Comparison of ENCODE assay signal across 28 mouse cellular contexts in the genomic region with DNA sequence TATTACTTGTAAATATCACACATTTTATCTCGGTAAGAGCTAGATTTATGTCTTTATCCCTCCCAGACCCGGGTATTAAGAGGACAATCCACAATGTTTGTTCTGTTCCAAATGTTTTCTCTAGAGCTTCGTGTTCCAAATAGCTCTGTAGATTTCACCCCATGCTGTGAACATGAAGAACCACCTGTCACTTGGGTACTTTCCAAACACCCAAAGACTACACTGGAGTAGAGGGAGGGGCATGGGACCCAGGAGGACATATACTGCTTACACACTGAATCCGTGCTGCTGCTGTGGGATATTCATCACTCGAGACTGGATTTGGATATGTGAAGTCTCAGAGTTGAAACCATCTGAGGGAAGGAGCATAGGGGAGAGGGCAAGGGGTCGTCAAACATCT. TPM values are rescaled to one million over a fixed set of nuclear protein-coding genes. Genes with fewer than 3 reads are reported as not detected.
DNase-seq lines count a peak whose midpoint lies in the region; ATAC-seq and TF ChIP-seq lines count a peak whose summit lies in the region.
"Had no signal": no experiment of that assay in that cellular context is flagged by ENCODE, and none has a peak within 500 bp of the region (broad histone marks: within the 10 kb centered on the region; RNA-seq: fewer than 3 reads in every experiment).

No protein-coding gene starts in this region.

- H3K4me2 ChIP-seq in intestine, embryonic 16.5 days (ENCODE audit: low read depth, low read length) = no peak overlapping the region
- H3K4me2 ChIP-seq in intestine, embryonic 15.5 days (replicated peaks) = no peak overlapping the region
- no peak overlapping the region for H3K4me2 ChIP-seq in intestine, postnatal 0 days (replicated peaks; ENCODE audit: low read depth)
- no peak overlapping the region for H3K4me2 ChIP-seq in forebrain, embryonic 11.5 days (ENCODE audit: low read depth, low read length, severe bottlenecking)
- H3K4me2 ChIP-seq: embryonic facial prominence, embryonic 12.5 days; forebrain, embryonic 15.5 days; heart, embryonic 13.5 days; hindbrain, embryonic 15.5 days; kidney, embryonic 15.5 days; limb, embryonic 13.5 days; liver, embryonic 11.5 days; lung, embryonic 15.5 days had no signal

- no peak overlapping the region for H3K4me3 ChIP-seq in intestine, embryonic 16.5 days (ENCODE audit: low read length)
- H3K4me3 ChIP-seq in intestine, embryonic 15.5 days (replicated peaks) = no peak overlapping the region
- no peak overlapping the region for H3K4me3 ChIP-seq in cerebellum, adult 2 months (replicated peaks; ENCODE audit: insufficient read depth, low read depth, low read length)
- H3K4me3 ChIP-seq in intestine, postnatal 0 days (ENCODE audit: low read depth, low read length) = no peak overlapping the region
- H3K4me3 ChIP-seq in forebrain, embryonic 11.5 days (ENCODE audit: low read depth, low read length) = no peak overlapping the region
- H3K4me3 ChIP-seq: embryonic facial prominence, embryonic 12.5 days; forebrain, embryonic 15.5 days; gastrocnemius, adult 2 months; heart, embryonic 13.5 days; hindbrain, embryonic 15.5 days; kidney, embryonic 15.5 days; left cerebral cortex, adult 2 months; limb, embryonic 13.5 days; lung, embryonic 15.5 days; midbrain, embryonic 10.5 days had no signal

- H3K9me3 ChIP-seq in intestine, embryonic 16.5 days (ENCODE audit: control insufficient read depth, low read length) = no peaks in the 10 kb centered on the region
- H3K9me3 ChIP-seq in intestine, embryonic 15.5 days = no peaks in the 10 kb centered on the region
- H3K9me3 ChIP-seq in intestine, postnatal 0 days (ENCODE audit: control insufficient read depth) = no peaks in the 10 kb centered on the region
- no peaks in the 10 kb centered on the region for H3K9me3 ChIP-seq in forebrain, embryonic 11.5 days (ENCODE audit: control insufficient read depth, low read length)
- H3K9me3 ChIP-seq: embryonic facial prominence, embryonic 12.5 days; forebrain, embryonic 15.5 days; heart, embryonic 13.5 days; hindbrain, embryonic 15.5 days; kidney, embryonic 15.5 days; limb, embryonic 13.5 days; lung, embryonic 15.5 days; midbrain, embryonic 10.5 days had no signal

- DNase-seq in cerebellum, adult 2 months = peak; percentile 61 to 74
- peak; percentile 44 to 50 for DNase-seq in cerebellum, postnatal 10 days
- DNase-seq in forebrain, embryonic 11.5 days (ENCODE audit: low spot score) = no peak
- no peak for DNase-seq in gastrocnemius, postnatal 25 days
- DNase-seq: adrenal gland, postnatal 25 days; gastrocnemius, adult 2 months; heart, postnatal 10 days; kidney, adult 11 months; kidney, postnatal 36 days; right cerebral cortex, postnatal 4 days; thymus, adult 18-20 months; thymus, postnatal 25 days had no signal

- 45% methylated on average over 6 of the region's 6 CpGs for WGBS in intestine, embryonic 16.5 days
- WGBS in intestine, embryonic 15.5 days = 45% methylated on average over 6 of the region's 6 CpGs
- 31% methylated on average over 6 of the region's 6 CpGs for WGBS in cerebellum, adult 2 months
- WGBS in intestine, postnatal 0 days = 35% methylated on average over 6 of the region's 6 CpGs
- whole genome bisulfite sequencing in forebrain, embryonic 11.5 days = 73% methylated on average over 6 of the region's 6 CpGs

- no peak for TF ChIP-seq POLR2A in cerebellum, adult 2 months (IDR thresholded peaks at IDR 0.05; ENCODE audit: borderline replicate concordance, insufficient read depth, low read length)

- H3K9ac ChIP-seq in intestine, embryonic 16.5 days (ENCODE audit: low read depth, low read length) = no peak overlapping the region
- H3K9ac ChIP-seq in intestine, embryonic 15.5 days = no peak overlapping the region
- H3K9ac ChIP-seq in intestine, postnatal 0 days (ENCODE audit: low read depth, low read length) = no peak overlapping the region
- H3K9ac ChIP-seq in forebrain, embryonic 11.5 days (ENCODE audit: low read length) = no peak overlapping the region
- H3K9ac ChIP-seq: embryonic facial prominence, embryonic 12.5 days; forebrain, embryonic 15.5 days; heart, embryonic 13.5 days; hindbrain, embryonic 15.5 days; kidney, embryonic 15.5 days; limb, embryonic 13.5 days; lung, embryonic 15.5 days had no signal

- H3K27me3 ChIP-seq in intestine, embryonic 16.5 days (replicated peaks; ENCODE audit: control insufficient read depth, insufficient read depth, low read length) = peaks cover 5% of the 10 kb centered on the region; the same call in 1 of the 2 replicates
- peaks cover 11% of the 10 kb centered on the region for H3K27me3 ChIP-seq in intestine, embryonic 15.5 days (replicated peaks)
- H3K27me3 ChIP-seq in cerebellum, adult 2 months (ENCODE audit: control insufficient read depth, insufficient read depth, low read length) = no peaks in the 10 kb centered on the region
- H3K27me3 ChIP-seq in intestine, postnatal 0 days (replicated peaks; ENCODE audit: control insufficient read depth, insufficient read depth, low read length) = 0 out of 2 replicates have a peak, but pooled peaks cover 9% of the 10 kb centered on the region
- H3K27me3 ChIP-seq in forebrain, embryonic 11.5 days (ENCODE audit: control insufficient read depth, insufficient read depth, low read length) = 0 out of 2 replicates have a peak, but pooled peaks cover 4% of the 10 kb centered on the region
- H3K27me3 ChIP-seq: forebrain, embryonic 15.5 days had no signal

- H3K36me3 ChIP-seq in intestine, embryonic 16.5 days (ENCODE audit: control insufficient read depth, insufficient read depth, low read length) = 0 out of 2 replicates have a peak, but pooled peaks cover 2% of the 10 kb centered on the region
- no peaks in the 10 kb centered on the region for H3K36me3 ChIP-seq in intestine, embryonic 15.5 days
- H3K36me3 ChIP-seq in intestine, postnatal 0 days (ENCODE audit: control insufficient read depth, insufficient read depth) = peaks cover 29% of the 10 kb centered on the region
- no peaks in the 10 kb centered on the region; the same call in 1 of the 2 replicates for H3K36me3 ChIP-seq in forebrain, embryonic 11.5 days (ENCODE audit: control insufficient read depth, insufficient read depth, low read length)
- H3K36me3 ChIP-seq: heart, embryonic 13.5 days; hindbrain, embryonic 15.5 days; limb, embryonic 13.5 days had no signal

- no peak overlapping the region for H3K27ac ChIP-seq in intestine, embryonic 16.5 days (ENCODE audit: low read length)
- H3K27ac ChIP-seq in intestine, embryonic 15.5 days = no peak overlapping the region
- peak overlapping the region; percentile 6; the same call in 1 of the 2 replicates for H3K27ac ChIP-seq in cerebellum, adult 2 months (ENCODE audit: insufficient read depth, low read length)
- no peak overlapping the region for H3K27ac ChIP-seq in intestine, postnatal 0 days (ENCODE audit: low read depth, low read length)
- H3K27ac ChIP-seq in forebrain, embryonic 11.5 days (ENCODE audit: low read depth, low read length) = no peak overlapping the region
- H3K27ac ChIP-seq: embryonic facial prominence, embryonic 12.5 days; forebrain, embryonic 15.5 days; gastrocnemius, adult 2 months; heart, embryonic 13.5 days; hindbrain, embryonic 15.5 days; kidney, embryonic 15.5 days; limb, embryonic 13.5 days; lung, embryonic 15.5 days; midbrain, embryonic 10.5 days; stomach, postnatal 0 days had no signal

- ATAC-seq in intestine, embryonic 16.5 days = 0 out of 2 replicates have a peak, but pooled peaks have one; percentile 19
- ATAC-seq in intestine, embryonic 15.5 days = no peak
- ATAC-seq in intestine, postnatal 0 days = 0 out of 2 replicates have a peak, but pooled peaks have one; percentile 6
- ATAC-seq in forebrain, embryonic 11.5 days (replicated peaks; ENCODE audit: low FRiP score) = no peak
- ATAC-seq: CD4-positive, CD25-positive, alpha-beta regulatory T cell, adult 4 months; forebrain, embryonic 15.5 days; midbrain, embryonic 16.5 days had no signal

- H3K4me1 ChIP-seq in intestine, embryonic 16.5 days (ENCODE audit: control insufficient read depth, insufficient read depth, low read length) = peaks cover 9% of the 10 kb centered on the region
- H3K4me1 ChIP-seq in intestine, embryonic 15.5 days (replicated peaks) = peaks cover 22% of the 10 kb centered on the region; the same call in 1 of the 2 replicates
- H3K4me1 ChIP-seq in cerebellum, adult 2 months (ENCODE audit: control insufficient read depth, insufficient read depth, low read length) = peaks cover 33% of the 10 kb centered on the region
- H3K4me1 ChIP-seq in intestine, postnatal 0 days (replicated peaks; ENCODE audit: control insufficient read depth, insufficient read depth, low read length) = no peaks in the 10 kb centered on the region; the same call in 1 of the 2 replicates
- H3K4me1 ChIP-seq in forebrain, embryonic 11.5 days (replicated peaks; ENCODE audit: control insufficient read depth, insufficient read depth, low read length) = peaks cover 4% of the 10 kb centered on the region; the same call in 1 of the 2 replicates

- no peak for TF ChIP-seq CTCF in cerebellum, adult 2 months (IDR thresholded peaks at IDR 0.05; ENCODE audit: borderline replicate concordance, insufficient read depth, low read depth, low read length)
- TF ChIP-seq CTCF in intestine, postnatal 0 days (IDR thresholded peaks at IDR 0.05; ENCODE audit: low read depth) = no peak

RNA-seq across cellular contexts. Expression of a gene that starts 1.8 kb away (rescaled TPM):
- polyA plus RNA-seq in intestine, embryonic 16.5 days (2015; fragmentation: Nextera tagmentation; extraction: Ambion mirVana) = 0.48 and 0.56 TPM in 2 replicates
- polyA plus RNA-seq in intestine, embryonic 15.5 days (2015; fragmentation: Nextera tagmentation; extraction: Ambion mirVana) = 0.61 and 0.62 TPM in 2 replicates
- polyA plus RNA-seq in cerebellum, adult 2 months (2012; rRNA removed) = 24.2 and 24.7 TPM in 2 replicates
- polyA plus RNA-seq in intestine, postnatal 0 days (2015; fragmentation: Nextera tagmentation; extraction: Ambion mirVana) = 0.31 TPM in 2 replicates
- polyA plus RNA-seq in forebrain, embryonic 11.5 days (2014; fragmentation: Nextera tagmentation; extraction: Ambion mirVana) = 0.13 and 0.15 TPM in 2 replicates
- under 1 TPM in 1 of 2 experiments, not detected in 1; 0.21 TPM for total RNA-seq in gastrocnemius, postnatal 25 days (2021)

Comparison
In these comparisons a context has a peak if more than half of its experiments do, and no peak if none do; other contexts are left out.
1. ATAC-seq: peak in intestine, embryonic 16.5 days (single experiment) and intestine, postnatal 0 days (single experiment); none in intestine, embryonic 15.5 days (single experiment) and forebrain, embryonic 11.5 days (single experiment).
2. DNase-seq: peak in cerebellum, adult 2 months (2 of 2) and cerebellum, postnatal 10 days (2 of 2); none in forebrain, embryonic 11.5 days (single experiment) and gastrocnemius, postnatal 25 days (single experiment).
3. RNA of a gene that starts 1.8 kb away (polyA plus RNA-seq): 24.2 to 24.7 TPM in cerebellum, adult 2 months; 0.61 to 0.62 TPM in intestine, embryonic 15.5 days, 0.48 to 0.56 TPM in intestine, embryonic 16.5 days, 0.31 TPM in intestine, postnatal 0 days and 0.13 to 0.15 TPM in forebrain, embryonic 11.5 days; every median in the first group is over 10 times any median in the second.